Mouse (Mus musculus) liver, embryonic 14.5 days (tissue): ENCODE measurements around the gene Tnn. TPM values are rescaled to one million over a fixed set of nuclear protein-coding genes. Genes with fewer than 3 reads are reported as not detected.

Experiments used
- ATAC-seq: fragments of 200-750 bp; cut with Nextera tagmentation; 2 replicates; pipeline ENCODE4 v1.8.0; 2017; ENCODE audit warnings: moderate number of reproducible peaks, mild to moderate bottlenecking, moderate library complexity; ENCODE audit not compliant: insufficient read depth
- DNase-seq, 3 experiments: peaks; one replicate each; pipeline ENCODE4 v3.0.0-alpha.2; 2012 to 2013; ENCODE audit warnings: low read depth in 3 of 3, low spot score in 3 of 3
- H3K27ac ChIP-seq: fragments of 300-500 bp; sonication (generic); 2 replicates; pipeline ENCODE4 v1.5.1; 2014; ENCODE audit warnings: moderate library complexity, mild to moderate bottlenecking, control low read depth, inconsistent platforms
- H3K27me3 ChIP-seq: fragments of 300-500 bp; sonication (generic); 2 replicates; pipeline ENCODE4 v1.6.1; 2014; ENCODE audit warnings: mild to moderate bottlenecking, low read length, moderate library complexity; ENCODE audit not compliant: control insufficient read depth, insufficient read depth
- H3K36me3 ChIP-seq: fragments of 300-500 bp; sonication (generic); replicated peaks from 2 replicates; pipeline ENCODE4 v1.6.1; 2014; ENCODE audit warnings: low read depth; ENCODE audit not compliant: control insufficient read depth, insufficient read depth
- H3K4me1 ChIP-seq, 2 experiments: fragments of 200-500 bp in 1 of 2; fragments of 300-500 bp in 1 of 2; sonication (generic) in 1 of 2; replicated peaks; 2 replicates each; pipeline ENCODE4 v1.6.1; 2012 to 2014; ENCODE audit warnings: antibody characterized with exemption in 1 of 2, inconsistent platforms in 1 of 2, low read length in 1 of 2; ENCODE audit not compliant: control insufficient read depth in 2 of 2, insufficient read depth in 2 of 2
- H3K4me2 ChIP-seq: fragments of 300-500 bp; sonication (generic); 2 replicates; pipeline ENCODE4 v1.6.1; 2014; ENCODE audit warnings: low read depth, mild to moderate bottlenecking, control low read depth, moderate library complexity
- H3K4me3 ChIP-seq, 2 experiments: fragments of 200-500 bp in 1 of 2; fragments of 300-500 bp in 1 of 2; sonication (generic) in 1 of 2; 2 replicates each; pipeline ENCODE4 v1.5.1; 2012 to 2014; ENCODE audit warnings: low read depth in 2 of 2, low read length in 2 of 2, mild to moderate bottlenecking in 2 of 2, control low read depth in 1 of 2, inconsistent platforms in 1 of 2, moderate library complexity in 1 of 2; ENCODE audit not compliant: insufficient read depth in 1 of 2
- H3K9ac ChIP-seq: fragments of 300-500 bp; sonication (generic); replicated peaks from 2 replicates; pipeline ENCODE4 v1.6.1; 2014; ENCODE audit warnings: mild to moderate bottlenecking, control low read depth, moderate library complexity
- H3K9me3 ChIP-seq: fragments of 300-500 bp; sonication (generic); 2 replicates; pipeline ENCODE4 v1.6.1; 2016; ENCODE audit warnings: low read length, mixed read lengths; ENCODE audit not compliant: control insufficient read depth
- CTCF ChIP-seq: IDR thresholded peaks from 2 replicates; pipeline ENCODE4 v1.5.1; 2016; ENCODE audit warnings: antibody characterized with exemption, low read depth, control low read depth
- EP300 ChIP-seq: IDR thresholded peaks from 2 replicates; pipeline ENCODE4 v1.6.1; 2016; ENCODE audit warnings: antibody characterized with exemption, low read depth
- WGBS: fragments of 180-500 bp; shearing (Covaris S2); extraction: QIAGEN DNeasy Blood & Tissue Kit; methylation state at CpG from one replicate; pipeline ENCODE4 v1.1.7; 2014; ENCODE audit not compliant: insufficient replicate concordance; 5-methylcytosine and 5-hydroxymethylcytosine counted together
- polyA plus RNA-seq, 2 experiments: library from polyadenylated mRNA; depleted of rRNA in 1 of 2; stranded (reverse) in 1 of 2; unstranded in 1 of 2; fragments of >200 nt; fragmentation: Nextera tagmentation in 1 of 2; extraction: Ambion mirVana in 1 of 2; gene quantifications; 2 replicates each; pipeline versions ENCODE4 v1.2.1 to v1.2.3; 2012 to 2014

The Tnn gene
- polyA plus RNA-seq, 2 experiments: 0.01 TPM; not detected in 1

- ATAC-seq (no peak), DNase-seq (no peak)
- no peak overlapping the region for H3K4me3 ChIP-seq
- TF ChIP-seq CTCF (no peak), EP300 (no peak)
- H3K36me3 ChIP-seq: no peaks in the 10 kb centered on the region
- peaks cover 8 to 20% of the 10 kb centered on the region in 2 experiments for H3K4me1 ChIP-seq
- WGBS: 78% methylated on average over 7 of the region's 7 CpGs
- no peak overlapping the region for H3K27ac ChIP-seq
- no peaks in the 10 kb centered on the region for H3K27me3 ChIP-seq
- H3K9ac ChIP-seq: no peak overlapping the region
- no peak overlapping the region for H3K4me2 ChIP-seq
- H3K9me3 ChIP-seq: no peaks in the 10 kb centered on the region
Measured at GRCm38 (mm10) chr1:160041264-160041775, 112.1 kb downstream of the Tnn start.

- no peak for ATAC-seq
- Histone ChIP-seq H3K9ac (no peak overlapping the region), H3K27me3 (no peaks in the 10 kb centered on the region), H3K4me2 (no peak overlapping the region), H3K27ac (no peak overlapping the region), H3K9me3 (no peaks in the 10 kb centered on the region), H3K4me1 (peaks cover 5 to 12% of the 10 kb centered on the region in 2 experiments), H3K36me3 (no peaks in the 10 kb centered on the region), H3K4me3 (no peak overlapping the region)
- no peak for DNase-seq
- TF ChIP-seq EP300 (no peak), CTCF (no peak)
- 60% methylated on average over 7 of the region's 7 CpGs for WGBS
Measured at GRCm38 (mm10) chr1:160039951-160040645, 113.3 kb downstream of the Tnn start.

- ATAC-seq (no peak), DNase-seq (no peak)
- Histone ChIP-seq H3K27me3 (no peaks in the 10 kb centered on the region), H3K4me2 (no peak overlapping the region), H3K4me1 (no peaks in the 10 kb centered on the region), H3K4me3 (no peak overlapping the region), H3K9ac (no peak overlapping the region), H3K27ac (no peak overlapping the region), H3K36me3 (no peaks in the 10 kb centered on the region), H3K9me3 (no peaks in the 10 kb centered on the region)
- 47% methylated on average over 5 of the region's 5 CpGs for WGBS
- TF ChIP-seq CTCF (no peak), EP300 (no peak)
Measured at GRCm38 (mm10) chr1:160036996-160037521, 116.3 kb downstream of the Tnn start.

GRCm38 (mm10) chr1:160035561-160035960 lies 117.8 kb downstream of the Tnn start:
- ATAC-seq (no peak), DNase-seq (no peak)
- no peaks in the 10 kb centered on the region for H3K36me3 ChIP-seq
- H3K4me1 ChIP-seq: no peaks in the 10 kb centered on the region
- no peaks in the 10 kb centered on the region for H3K27me3 ChIP-seq
- no peak overlapping the region for H3K27ac ChIP-seq
- no peak overlapping the region for H3K4me3 ChIP-seq
- no peak for TF ChIP-seq EP300
- no peak for TF ChIP-seq CTCF
- H3K9ac ChIP-seq: no peak overlapping the region
- WGBS: 55% methylated on average over 3 of the region's 3 CpGs
- H3K9me3 ChIP-seq: no peaks in the 10 kb centered on the region
- H3K4me2 ChIP-seq: no peak overlapping the region

Other genes with a start within 250 kb of the Tnn start
- 4.8 and 6.5 TPM in 2 replicates for gene 4930523C07Rik, start 109.2 kb downstream of the Tnn start, polyA plus RNA-seq (2012; rRNA removed)
- gene 4930523C07Rik, start 109.2 kb downstream of the Tnn start, polyA plus RNA-seq (2014; fragmentation: Nextera tagmentation; extraction: Ambion mirVana): 18.0 and 28.1 TPM in 2 replicates
- gene Mrps14, start 41.6 kb upstream of the Tnn start, polyA plus RNA-seq (2012; rRNA removed): 12.3 and 34.6 TPM in 2 replicates
- 211 and 219 TPM in 2 replicates for gene Mrps14, start 41.6 kb upstream of the Tnn start, polyA plus RNA-seq (2014; fragmentation: Nextera tagmentation; extraction: Ambion mirVana)
- 23.2 and 41.9 TPM in 2 replicates for gene Cacybp, start 59.3 kb upstream of the Tnn start, polyA plus RNA-seq (2012; rRNA removed)
- 161 and 163 TPM in 2 replicates for gene Cacybp, start 59.3 kb upstream of the Tnn start, polyA plus RNA-seq (2014; fragmentation: Nextera tagmentation; extraction: Ambion mirVana)